Mouse (Mus musculus) hindbrain, embryonic 13.5 days (tissue): ENCODE measurements around the gene Gdap2. TPM values are rescaled to one million over a fixed set of nuclear protein-coding genes. Genes with fewer than 3 reads are reported as not detected.

Experiments
- ATAC-seq: fragments of 200-750 bp; cut with Nextera tagmentation; 2 replicates; pipeline ENCODE4 v1.8.0; 2017; ENCODE audit warnings: moderate TSS enrichment; ENCODE audit not compliant: low FRiP score
- H3K27ac ChIP-seq: fragments of 300-500 bp; sonication (generic); 2 replicates; pipeline ENCODE4 v1.5.1; 2015; ENCODE audit warnings: inconsistent platforms, mild to moderate bottlenecking, moderate library complexity
- H3K27me3 ChIP-seq: fragments of 300-500 bp; sonication (generic); 2 replicates; pipeline ENCODE4 v1.6.1; 2015; ENCODE audit warnings: mild to moderate bottlenecking, inconsistent platforms
- H3K36me3 ChIP-seq: fragments of 300-500 bp; sonication (generic); 2 replicates; pipeline ENCODE4 v1.6.1; 2015; ENCODE audit warnings: mild to moderate bottlenecking, inconsistent platforms
- H3K4me1 ChIP-seq: fragments of 300-500 bp; sonication (generic); replicated peaks from 2 replicates; pipeline ENCODE4 v1.6.1; 2015; ENCODE audit warnings: inconsistent platforms
- H3K4me2 ChIP-seq: fragments of 300-500 bp; sonication (generic); 2 replicates; pipeline ENCODE4 v1.6.1; 2015; ENCODE audit warnings: inconsistent platforms, mild to moderate bottlenecking, moderate library complexity
- H3K4me3 ChIP-seq: fragments of 300-500 bp; sonication (generic); 2 replicates; pipeline ENCODE4 v1.5.1; 2015; ENCODE audit warnings: mild to moderate bottlenecking, inconsistent platforms
- H3K9ac ChIP-seq: fragments of 300-500 bp; sonication (generic); 2 replicates; pipeline ENCODE4 v1.6.1; 2015; ENCODE audit warnings: mild to moderate bottlenecking, inconsistent platforms
- H3K9me3 ChIP-seq: fragments of 300-500 bp; sonication (generic); 2 replicates; pipeline ENCODE4 v1.6.1; 2016; ENCODE audit warnings: inconsistent platforms
- WGBS: fragments of 180-500 bp; shearing (Covaris S2); methylation state at CpG from one replicate; pipeline ENCODE4 v1.1.7; 2015; 5-methylcytosine and 5-hydroxymethylcytosine counted together
- polyA plus RNA-seq: library from polyadenylated mRNA; unstranded; fragments of >200 nt; fragmentation: Nextera tagmentation; extraction: Ambion mirVana; gene quantifications from 2 replicates; pipeline ENCODE4 v1.2.1, GENCODE M21; 2015

Gene Gdap2
- 39.9 and 42.1 TPM in 2 replicates for polyA plus RNA-seq

DNA sequence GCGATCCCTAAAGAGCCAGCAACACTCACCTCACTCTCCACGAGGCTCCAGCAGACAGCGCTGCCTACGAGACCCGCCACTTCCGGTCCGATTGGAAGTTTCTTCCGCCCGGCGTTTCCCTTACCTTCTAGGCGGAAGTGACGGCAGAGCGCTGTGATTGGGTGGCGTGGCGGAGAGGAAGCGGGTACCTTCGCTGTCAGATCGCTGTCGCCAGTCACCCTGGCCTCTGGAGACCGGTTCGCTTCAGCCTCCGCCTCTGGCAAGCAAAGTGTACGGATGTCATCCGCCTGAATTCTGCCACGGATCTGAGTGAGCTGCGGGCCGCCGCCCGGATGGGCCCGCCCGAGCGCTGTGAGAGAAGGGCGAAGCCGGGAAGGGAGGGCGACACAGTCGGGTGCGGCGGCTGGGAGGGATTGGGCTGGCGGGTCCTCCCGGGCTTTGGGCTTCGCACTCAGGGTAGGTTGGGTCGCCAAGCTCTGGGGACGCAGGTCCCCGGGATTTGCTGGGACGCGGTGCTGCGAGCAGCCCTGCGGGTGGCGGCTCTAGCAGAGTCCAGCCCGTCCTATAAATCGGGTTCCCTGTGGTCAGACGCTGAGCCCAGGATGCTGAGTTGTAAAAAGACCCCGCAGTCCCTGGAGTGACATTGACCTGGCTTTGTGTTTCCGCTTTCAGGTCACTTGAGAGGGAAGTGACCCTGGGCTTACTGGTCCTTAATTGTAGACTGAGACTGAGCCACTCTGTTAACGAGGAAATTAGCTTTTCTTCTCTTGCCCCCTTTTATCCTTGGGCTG lies at the start of gene Gdap2, which contains the start of gene Wdr3:
TSS of gene Gdap2 (plus strand) at position 67 of the 791 bp plus-strand sequence.
TSS of gene Wdr3 (minus strand) at position 93 of the 791 bp plus-strand sequence.
- Histone ChIP-seq H3K9ac (peak within 1 kb of the TSS; percentile 95), H3K4me2 (peak within 1 kb of the TSS; percentile 82), H3K27ac (peak within 1 kb of the TSS; percentile 96), H3K27me3 (no peaks in the 10 kb centered on the region), H3K4me3 (peak within 1 kb of the TSS; percentile 88), H3K36me3 (peaks cover 30% of the 10 kb centered on the region), H3K9me3 (no peaks in the 10 kb centered on the region), H3K4me1 (peaks cover 23% of the 10 kb centered on the region)
- peak; percentile 99 for ATAC-seq
- under 1% methylated on average over 55 of the region's 55 CpGs for WGBS

DNA sequence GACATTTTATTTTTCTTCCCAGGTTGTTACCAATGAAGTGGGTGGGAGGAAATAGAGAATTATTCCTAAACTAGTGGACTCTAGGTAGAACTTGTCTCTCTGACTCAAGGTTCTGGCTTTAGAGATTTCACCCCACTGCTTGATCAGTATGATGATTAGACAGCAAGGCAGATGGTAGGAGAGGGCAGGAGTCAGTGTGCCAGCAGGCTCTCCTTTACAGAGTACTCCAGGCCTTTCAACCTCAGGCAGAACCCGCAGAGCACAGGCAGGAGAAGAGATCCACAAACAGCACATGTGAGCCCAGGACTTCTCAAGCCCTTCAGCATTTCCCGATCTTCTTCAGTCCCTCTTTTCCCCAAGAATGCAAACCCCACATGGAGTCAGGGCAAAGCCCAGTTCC lies 43.5 kb upstream of the Gdap2 start:
- Histone ChIP-seq H3K4me2 (no peak overlapping the region), H3K9me3 (no peaks in the 10 kb centered on the region), H3K9ac (no peak overlapping the region), H3K27ac (no peak overlapping the region), H3K4me1 (no peaks in the 10 kb centered on the region), H3K36me3 (no peaks in the 10 kb centered on the region), H3K4me3 (no peak overlapping the region), H3K27me3 (no peaks in the 10 kb centered on the region)
- no peak for ATAC-seq
- WGBS, result 72% methylated on average over 2 of the region's 2 CpGs

DNA sequence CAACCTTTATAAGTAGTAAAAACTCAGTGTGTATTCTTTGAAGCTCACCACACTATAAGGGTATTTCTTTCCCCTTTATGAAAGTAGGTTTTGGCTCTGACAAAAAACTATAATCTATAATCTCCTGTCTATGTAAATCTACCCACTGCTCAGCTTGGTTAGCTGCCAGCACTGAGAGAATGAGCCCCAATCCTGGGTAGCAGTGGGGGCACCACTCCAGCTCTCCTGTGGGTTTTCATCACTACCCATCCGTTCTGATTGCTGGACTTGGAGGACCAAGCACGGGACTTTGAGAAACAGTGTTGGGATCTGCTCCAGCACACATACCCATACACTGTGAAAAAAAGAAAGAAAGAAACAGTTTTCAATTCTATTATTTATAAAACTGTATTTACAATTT lies 40.2 kb upstream of the Gdap2 start:
- Histone ChIP-seq H3K4me2 (no peak overlapping the region), H3K4me1 (no peaks in the 10 kb centered on the region), H3K9ac (no peak overlapping the region), H3K27me3 (no peaks in the 10 kb centered on the region), H3K36me3 (no peaks in the 10 kb centered on the region), H3K4me3 (no peak overlapping the region), H3K27ac (no peak overlapping the region), H3K9me3 (no peaks in the 10 kb centered on the region)
- ATAC-seq, result no peak
- WGBS, result 80% methylated on average over 2 of the region's 2 CpGs

DNA sequence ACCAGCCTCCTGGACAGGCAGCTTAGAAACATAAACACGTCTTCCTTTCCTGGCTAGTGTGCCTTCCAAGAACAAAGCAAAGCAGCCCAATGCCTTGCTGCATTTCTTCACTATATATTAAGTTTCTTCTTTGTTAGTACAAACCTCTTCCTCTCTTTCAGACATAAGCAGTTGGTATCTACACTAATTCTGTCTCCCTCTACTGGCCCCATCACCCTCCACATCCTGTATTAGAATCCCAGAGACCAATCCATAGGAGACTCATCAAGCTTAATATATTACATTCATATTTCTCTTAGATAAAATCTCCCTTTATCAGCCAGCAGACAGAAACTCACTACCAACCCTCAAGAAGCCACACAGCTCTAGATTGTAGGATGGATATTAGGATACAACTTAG lies 39.7 kb upstream of the Gdap2 start:
- H3K4me2 ChIP-seq, result no peak overlapping the region
- no peaks in the 10 kb centered on the region for H3K4me1 ChIP-seq
- H3K27me3 ChIP-seq, result no peaks in the 10 kb centered on the region
- H3K27ac ChIP-seq, result no peak overlapping the region
- 84% methylated on average over 1 of the region's 1 CpGs for WGBS
- no peaks in the 10 kb centered on the region for H3K36me3 ChIP-seq
- H3K9ac ChIP-seq, result no peak overlapping the region
- no peaks in the 10 kb centered on the region for H3K9me3 ChIP-seq
- ATAC-seq, result no peak
- no peak overlapping the region for H3K4me3 ChIP-seq

DNA sequence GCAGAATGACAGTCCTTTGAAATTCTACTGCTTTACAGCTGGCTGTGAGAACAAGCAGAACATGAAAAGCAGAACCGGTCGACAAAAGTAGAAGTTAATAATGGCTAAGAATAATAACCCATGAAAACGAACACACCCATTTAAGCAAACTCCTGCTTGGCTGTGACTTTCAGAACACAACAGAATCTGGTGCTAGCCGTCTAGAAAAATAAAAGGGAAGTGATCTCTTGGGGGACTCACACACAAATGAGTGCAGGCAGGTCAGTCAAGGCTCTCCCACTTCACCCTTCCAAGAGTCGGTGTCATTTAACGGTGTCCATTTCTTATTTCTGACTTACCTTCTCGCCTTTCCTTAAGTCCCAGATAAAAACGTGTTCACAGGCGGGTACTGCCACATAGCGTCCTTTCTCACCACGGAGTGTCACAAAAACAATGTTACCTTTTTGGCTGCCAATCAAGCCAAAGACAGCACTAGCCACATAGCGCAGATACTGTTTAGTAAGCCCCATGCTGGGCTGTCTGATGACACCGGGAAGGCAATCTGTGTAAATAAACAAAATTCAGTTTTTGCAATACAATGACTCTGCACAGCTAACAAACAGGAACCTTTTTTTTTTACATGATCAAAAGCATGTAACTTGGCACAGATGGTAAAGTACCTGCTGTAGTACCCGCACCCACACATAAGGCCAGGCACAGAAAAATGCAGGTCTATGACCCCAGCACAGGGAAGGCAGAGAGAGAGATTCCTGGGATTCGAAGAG lies 1.3 kb upstream of the Gdap2 start:
- peaks cover 38% of the 10 kb centered on the region for H3K36me3 ChIP-seq
- peak overlapping the region; percentile 82 for H3K4me2 ChIP-seq
- no peak for ATAC-seq
- H3K9me3 ChIP-seq, result no peaks in the 10 kb centered on the region
- peaks cover 23% of the 10 kb centered on the region for H3K4me1 ChIP-seq
- peak overlapping the region; percentile 88 for H3K4me3 ChIP-seq
- H3K27me3 ChIP-seq, result no peaks in the 10 kb centered on the region
- 91% methylated on average over 15 of the region's 15 CpGs for WGBS
- H3K27ac ChIP-seq, result no peak overlapping the region
- H3K9ac ChIP-seq, result peak overlapping the region; percentile 95

DNA sequence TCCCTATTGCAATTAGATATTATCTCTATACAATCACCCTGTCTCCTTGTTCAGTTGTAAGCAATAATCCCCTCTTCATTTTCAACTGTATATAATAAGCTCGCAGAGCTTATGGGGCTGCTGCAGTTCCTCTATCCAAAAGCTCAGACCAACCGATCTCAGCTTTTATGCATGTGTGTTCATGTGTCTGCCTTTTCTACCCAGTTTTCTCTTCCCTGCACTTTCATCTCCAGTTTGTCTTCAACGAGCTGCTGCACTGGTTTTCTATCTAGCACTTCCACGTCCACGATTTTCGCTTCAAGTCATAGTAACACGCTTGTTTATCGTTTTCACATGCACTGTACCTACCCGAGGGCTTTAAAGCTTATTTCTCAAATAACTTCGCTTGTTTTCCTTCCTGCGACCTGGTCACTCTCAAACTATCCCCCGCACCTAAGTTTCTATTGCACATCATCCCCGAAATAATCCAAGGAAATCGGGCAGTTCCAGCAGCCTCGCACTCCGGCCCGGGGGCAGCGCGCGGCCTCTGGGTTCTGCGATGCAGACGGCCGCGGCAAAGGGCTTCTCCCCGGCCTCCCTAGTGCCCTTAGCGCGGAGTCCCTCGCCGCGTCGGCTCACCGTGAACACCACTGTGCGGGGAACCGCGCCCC lies 391 bp upstream of the Gdap2 start:
- no peak; the same call in 1 of the 2 replicates for ATAC-seq

DNA sequence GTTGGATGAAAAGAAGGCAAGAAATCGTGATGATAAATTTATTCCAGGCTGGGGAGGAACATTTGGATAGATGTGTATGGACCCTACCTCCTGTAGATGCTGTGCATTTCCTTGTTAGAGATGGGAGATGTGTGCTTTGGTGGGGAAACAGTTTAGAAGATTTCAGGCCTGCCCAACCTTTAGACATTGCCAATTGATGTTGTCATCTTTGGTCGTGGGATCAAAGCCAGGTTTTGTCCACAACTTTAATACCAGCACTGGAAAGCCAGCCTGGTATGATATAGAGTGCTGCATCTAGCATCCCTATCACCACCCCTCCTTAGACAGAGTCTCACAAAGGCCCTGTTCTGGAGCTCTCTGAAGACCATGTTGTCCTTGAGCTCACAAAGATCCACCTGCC lies 1.4 kb downstream of the Gdap2 start:
- Histone ChIP-seq H3K9me3 (no peaks in the 10 kb centered on the region), H3K4me1 (peaks cover 23% of the 10 kb centered on the region), H3K4me3 (no peak overlapping the region; the same call in 1 of the 2 replicates), H3K27ac (no peak overlapping the region), H3K9ac (no peak overlapping the region), H3K36me3 (peaks cover 26% of the 10 kb centered on the region), H3K4me2 (peak overlapping the region; percentile 79; the same call in 1 of the 2 replicates), H3K27me3 (no peaks in the 10 kb centered on the region)
- WGBS, result 84% methylated on average over 2 of the region's 2 CpGs
- ATAC-seq, result no peak

More for the DNA sequence above, 391 bp upstream of the Gdap2 start:
- peak overlapping the region; percentile 95 for H3K9ac ChIP-seq
- H3K27ac ChIP-seq, result peak overlapping the region; percentile 96
- WGBS, result 2% methylated on average over 35 of the region's 35 CpGs
- H3K36me3 ChIP-seq, result peaks cover 34% of the 10 kb centered on the region
- H3K27me3 ChIP-seq, result no peaks in the 10 kb centered on the region
- H3K9me3 ChIP-seq, result no peaks in the 10 kb centered on the region
- H3K4me2 ChIP-seq, result peak overlapping the region; percentile 82
- peak overlapping the region; percentile 88 for H3K4me3 ChIP-seq
- H3K4me1 ChIP-seq, result peaks cover 23% of the 10 kb centered on the region

DNA sequence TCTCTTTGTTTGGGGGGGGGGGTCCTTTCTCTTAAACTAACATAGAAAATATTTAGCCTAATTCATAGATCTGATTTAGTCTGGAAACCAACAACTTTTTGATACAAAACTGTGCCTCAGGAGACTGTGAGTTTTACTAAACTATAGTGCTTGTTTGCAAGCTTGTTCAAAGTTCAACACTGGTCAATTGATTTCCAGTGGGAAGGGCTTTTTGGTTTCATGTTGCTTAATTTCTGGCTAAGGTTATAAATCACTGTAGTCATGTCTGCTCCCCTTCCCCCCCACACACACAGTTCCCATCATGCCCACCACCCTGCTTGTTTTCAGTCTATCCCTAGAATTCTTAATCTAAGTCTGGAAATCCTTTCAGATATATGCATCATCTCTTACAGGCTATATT lies 2.8 kb downstream of the Gdap2 start:
- H3K9ac ChIP-seq, result no peak overlapping the region
- no peaks in the 10 kb centered on the region for H3K9me3 ChIP-seq
- H3K27me3 ChIP-seq, result no peaks in the 10 kb centered on the region
- no peak overlapping the region for H3K4me2 ChIP-seq
- no peak for ATAC-seq
- no peak overlapping the region for H3K27ac ChIP-seq
- H3K36me3 ChIP-seq, result peaks cover 22% of the 10 kb centered on the region
- H3K4me3 ChIP-seq, result no peak overlapping the region
- peaks cover 23% of the 10 kb centered on the region for H3K4me1 ChIP-seq

DNA sequence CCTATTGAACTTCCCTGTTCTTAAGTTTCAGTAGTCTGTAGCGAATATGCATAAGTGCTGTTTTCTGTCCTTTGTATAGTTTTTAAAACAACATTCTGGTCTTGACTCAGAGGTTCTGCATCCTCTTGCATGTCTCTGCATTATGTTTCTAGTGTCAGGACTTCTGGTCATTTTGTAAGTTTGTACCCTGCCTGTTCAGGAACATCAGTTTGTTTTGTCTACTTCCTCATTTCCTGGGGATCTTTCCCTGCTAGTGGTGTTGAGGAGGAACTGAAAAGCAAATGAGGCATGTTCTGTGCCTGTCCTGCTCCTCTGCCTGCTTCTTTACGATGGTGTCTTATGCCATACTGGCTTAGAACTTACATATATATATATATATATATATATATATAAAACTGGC lies 13.8 kb downstream of the Gdap2 start:
- 96% methylated on average over 2 of the region's 2 CpGs for WGBS
- Histone ChIP-seq H3K27me3 (no peaks in the 10 kb centered on the region), H3K4me1 (no peaks in the 10 kb centered on the region), H3K27ac (no peak overlapping the region), H3K9me3 (no peaks in the 10 kb centered on the region), H3K4me2 (no peak overlapping the region), H3K9ac (no peak overlapping the region), H3K4me3 (no peak overlapping the region), H3K36me3 (peaks cover 84% of the 10 kb centered on the region)
- ATAC-seq, result no peak

DNA sequence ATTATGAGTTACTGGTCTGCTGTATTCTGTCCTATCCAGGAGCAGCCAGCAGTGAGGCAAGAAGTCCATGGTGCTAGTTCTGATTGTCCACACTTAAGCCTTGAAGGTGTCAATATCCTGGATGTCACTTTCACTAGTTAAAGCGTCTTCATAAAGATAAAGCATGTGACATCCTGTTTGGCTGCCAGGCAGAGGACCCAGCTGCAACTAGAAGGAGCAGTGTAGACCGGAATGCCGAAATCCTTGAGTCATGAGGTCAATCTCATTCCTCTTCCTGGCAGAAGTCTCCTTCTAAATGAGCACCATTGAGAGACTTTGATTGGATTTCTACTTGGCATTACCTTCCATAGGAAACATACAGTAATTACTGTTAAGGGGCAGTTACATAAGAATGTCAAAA lies 18.3 kb downstream of the Gdap2 start:
- H3K27me3 ChIP-seq, result no peaks in the 10 kb centered on the region
- H3K4me2 ChIP-seq, result no peak overlapping the region
- H3K4me3 ChIP-seq, result no peak overlapping the region
- peaks cover 85% of the 10 kb centered on the region for H3K36me3 ChIP-seq
- no peak overlapping the region for H3K9ac ChIP-seq
- WGBS, result 86% methylated on average over 3 of the region's 3 CpGs
- no peak for ATAC-seq
- no peaks in the 10 kb centered on the region for H3K4me1 ChIP-seq
- no peak overlapping the region for H3K27ac ChIP-seq
- H3K9me3 ChIP-seq, result no peaks in the 10 kb centered on the region

DNA sequence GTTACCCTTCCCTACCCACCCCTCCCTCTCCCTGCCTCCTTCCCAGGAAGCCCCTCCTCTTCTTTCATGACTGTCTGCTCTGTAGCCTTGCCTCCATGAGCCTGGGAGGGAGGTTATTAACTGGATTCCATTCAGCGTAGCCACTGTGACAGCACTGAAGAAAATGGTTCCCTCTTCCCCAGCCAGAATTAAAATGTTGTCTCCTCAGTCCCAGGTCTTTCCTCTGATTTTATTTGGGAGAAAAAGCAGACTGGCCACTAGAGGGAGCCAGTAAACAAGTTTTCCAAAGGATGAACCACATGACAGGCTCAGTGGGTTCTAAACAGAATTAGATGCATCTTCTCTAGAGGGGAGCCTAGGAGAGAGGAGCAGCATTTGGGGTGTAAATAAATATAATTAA lies 27.3 kb downstream of the Gdap2 start:
- H3K4me1 ChIP-seq, result no peaks in the 10 kb centered on the region
- H3K4me2 ChIP-seq, result no peak overlapping the region
- H3K27me3 ChIP-seq, result no peaks in the 10 kb centered on the region
- H3K4me3 ChIP-seq, result no peak overlapping the region
- peaks cover 73% of the 10 kb centered on the region for H3K36me3 ChIP-seq
- peak; percentile 92 for ATAC-seq
- H3K9ac ChIP-seq, result no peak overlapping the region
- 26% methylated on average over 1 of the region's 1 CpGs for WGBS
- H3K9me3 ChIP-seq, result no peaks in the 10 kb centered on the region
- peak overlapping the region; percentile 48; the same call in 1 of the 2 replicates for H3K27ac ChIP-seq

DNA sequence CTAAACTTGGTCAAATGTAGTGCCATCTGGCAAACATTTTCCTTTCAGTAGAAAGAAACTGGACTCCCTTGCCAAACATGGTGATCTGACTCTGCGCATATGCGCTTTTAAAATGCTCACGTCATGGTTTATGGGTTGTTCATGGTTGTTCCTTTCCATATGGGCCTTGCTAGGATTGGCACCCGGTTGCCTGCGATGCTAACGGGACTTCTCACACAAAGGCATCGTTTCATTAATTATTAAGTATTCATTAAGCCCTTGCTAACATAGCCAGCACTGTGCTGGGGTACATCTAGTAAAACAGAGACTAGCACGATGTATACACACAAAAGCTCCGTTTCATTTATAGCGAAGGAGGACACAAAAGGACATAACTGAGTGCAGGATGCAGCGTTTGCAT lies 27.7 kb downstream of the Gdap2 start:
- 74% methylated on average over 11 of the region's 11 CpGs for WGBS
- no peaks in the 10 kb centered on the region for H3K4me1 ChIP-seq
- no peaks in the 10 kb centered on the region for H3K9me3 ChIP-seq
- no peaks in the 10 kb centered on the region for H3K27me3 ChIP-seq
- peak overlapping the region; percentile 48 for H3K27ac ChIP-seq
- ATAC-seq, result peak; percentile 89
- peak overlapping the region; percentile 43; the same call in 1 of the 2 replicates for H3K9ac ChIP-seq
- no peak overlapping the region for H3K4me2 ChIP-seq
- H3K4me3 ChIP-seq, result no peak overlapping the region
- peaks cover 73% of the 10 kb centered on the region for H3K36me3 ChIP-seq
